Mouse (Mus musculus) erythroblast, embryonic 14.5 days (primary cell): ENCODE data around the gene Zfp184.

Experiments
- GATA1 ChIP-seq: IDR thresholded peaks from 2 replicates; pipeline ENCODE4 v1.6.1; 2012; ENCODE audit warnings: low read length, inconsistent platforms, mixed read lengths
- TAL1 ChIP-seq: IDR thresholded peaks from 3 replicates; pipeline ENCODE4 v1.6.1; 2012; ENCODE audit warnings: low read length, inconsistent platforms, mixed read lengths

DNA sequence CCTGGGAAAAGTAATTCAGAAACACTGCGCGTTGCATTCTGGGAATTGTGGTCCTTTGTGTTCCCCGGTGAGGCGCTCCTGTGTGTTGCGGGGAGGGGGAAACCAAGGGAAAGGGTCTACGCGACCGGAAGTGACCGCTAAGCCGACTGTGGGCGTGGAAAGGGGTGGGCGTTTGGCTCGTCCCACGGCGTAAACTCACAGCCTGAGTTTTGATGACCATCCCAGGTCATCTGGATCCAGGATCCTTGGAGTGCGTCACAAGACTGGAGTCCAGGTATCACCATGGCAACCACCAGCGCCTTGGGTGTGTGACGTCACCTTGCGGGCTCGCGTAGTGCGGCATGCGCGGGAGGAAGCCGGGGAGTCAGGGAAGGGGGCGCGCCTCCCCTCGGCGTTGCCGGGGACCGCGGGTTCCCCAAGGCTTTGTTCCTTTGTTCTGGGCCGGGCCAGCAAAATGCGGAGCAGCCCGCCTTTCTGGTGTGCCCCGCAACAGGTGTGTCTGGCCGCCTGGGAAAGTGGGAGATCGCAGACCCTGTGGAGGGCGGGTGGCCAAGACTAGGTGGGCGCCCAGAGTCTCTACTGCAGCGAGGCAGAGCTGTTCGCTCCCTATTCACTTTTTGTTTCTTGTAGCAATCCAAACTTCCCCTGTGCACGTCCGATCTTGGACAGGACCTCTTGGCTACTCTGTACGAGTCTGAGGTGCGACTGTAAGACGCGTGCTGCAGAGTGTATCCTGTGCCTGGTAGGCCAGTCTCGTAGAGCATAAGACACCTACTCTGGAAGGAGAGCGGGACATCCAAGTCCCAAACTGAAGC is at the start of gene Zfp184:
- no peak for TF ChIP-seq GATA1
- no peak for TF ChIP-seq TAL1
